Mouse (Mus musculus): ENCODE results near the gene Trp53bp1. TPM values are rescaled to one million over a fixed set of nuclear protein-coding genes. Genes with fewer than 3 reads are reported as not detected.
A peak's percentile ranks its signal among the peaks of the same experiment; 100 is the strongest.

Trp53bp1 gene
- polyA plus RNA-seq, 1 experiment from 2014 or later, result 62.6 TPM

- no peak overlapping the region for H3K9ac ChIP-seq
- no peaks in the 10 kb centered on the region for H3K4me1 ChIP-seq
- 93% methylated on average over 3 of the region's 3 CpGs for WGBS
- no peak overlapping the region for H3K4me2 ChIP-seq
- H3K27me3 ChIP-seq, result no peaks in the 10 kb centered on the region
- no peaks in the 10 kb centered on the region for H3K9me3 ChIP-seq
- no peak overlapping the region for H3K27ac ChIP-seq
- peaks cover 68% of the 10 kb centered on the region for H3K36me3 ChIP-seq
- no peak overlapping the region for H3K4me3 ChIP-seq
- no peak for ATAC-seq (ENCODE audit: insufficient number of reproducible peaks, low FRiP score, low TSS enrichment, low read depth)
These were observed 92.3 kb downstream of the Trp53bp1 start for GRCm38 (mm10) chr2:121178828-121179479.

- peak; percentile 92 for ATAC-seq (ENCODE audit: insufficient number of reproducible peaks, low FRiP score, low TSS enrichment, low read depth)
- Histone ChIP-seq H3K27ac (peak within 1 kb of the TSS; percentile 89), H3K4me3 (peak within 1 kb of the TSS; percentile 86), H3K36me3 (peaks cover 24% of the 10 kb centered on the region), H3K9ac (peak within 1 kb of the TSS; percentile 72), H3K27me3 (no peaks in the 10 kb centered on the region), H3K9me3 (no peaks in the 10 kb centered on the region), H3K4me1 (peaks cover 16% of the 10 kb centered on the region), H3K4me2 (peak within 1 kb of the TSS; percentile 72)
- WGBS, result under 1% methylated on average over 66 of the region's 66 CpGs
These were observed 100.0 kb downstream of the Trp53bp1 start, which contains the start of gene Zscan29 for GRCm38 (mm10) chr2:121170980-121171742. Zscan29 (minus strand) TSS chr2:121171125.

- Histone ChIP-seq H3K36me3 (peaks cover 25% of the 10 kb centered on the region), H3K27ac (peak within 1 kb of the TSS; percentile 89), H3K9ac (peak within 1 kb of the TSS; percentile 72), H3K9me3 (no peaks in the 10 kb centered on the region), H3K4me1 (peaks cover 16% of the 10 kb centered on the region), H3K4me3 (peak within 1 kb of the TSS; percentile 86), H3K4me2 (peak within 1 kb of the TSS; percentile 72), H3K27me3 (no peaks in the 10 kb centered on the region)
- under 1% methylated on average over 35 of the region's 38 CpGs for WGBS
- 0 out of 2 replicates have a peak, but pooled peaks have one; percentile 30 for ATAC-seq (ENCODE audit: insufficient number of reproducible peaks, low FRiP score, low TSS enrichment, low read depth)
These were observed 100.7 kb downstream of the Trp53bp1 start, which contains the start of gene Tubgcp4 for GRCm38 (mm10) chr2:121170481-121170971. Tubgcp4 (plus strand) TSS chr2:121170654.

- Histone ChIP-seq H3K9me3 (no peaks in the 10 kb centered on the region), H3K9ac (peak overlapping the region; percentile 72), H3K4me3 (peak overlapping the region; percentile 86), H3K36me3 (peaks cover 19% of the 10 kb centered on the region), H3K4me2 (peak overlapping the region; percentile 72), H3K27me3 (no peaks in the 10 kb centered on the region), H3K27ac (peak overlapping the region; percentile 89; the same call in 1 of the 2 replicates), H3K4me1 (peaks cover 16% of the 10 kb centered on the region)
- 6% methylated on average over 9 of the region's 9 CpGs for WGBS
- ATAC-seq (ENCODE audit: insufficient number of reproducible peaks, low FRiP score, low TSS enrichment, low read depth), result no peak
These were observed 101.3 kb downstream of the Trp53bp1 start for GRCm38 (mm10) chr2:121169902-121170301.

- Histone ChIP-seq H3K27ac (no peak overlapping the region), H3K27me3 (no peaks in the 10 kb centered on the region), H3K4me3 (peak overlapping the region; percentile 86), H3K4me1 (peaks cover 16% of the 10 kb centered on the region), H3K9me3 (no peaks in the 10 kb centered on the region), H3K36me3 (peaks cover 19% of the 10 kb centered on the region), H3K4me2 (peak overlapping the region; percentile 72), H3K9ac (no peak overlapping the region)
- WGBS, result 44% methylated on average over 4 of the region's 4 CpGs
- no peak for ATAC-seq (ENCODE audit: insufficient number of reproducible peaks, low FRiP score, low TSS enrichment, low read depth)
These were observed 102.0 kb downstream of the Trp53bp1 start for GRCm38 (mm10) chr2:121169173-121169572.

- H3K36me3 ChIP-seq, result peaks cover 53% of the 10 kb centered on the region
- 91% methylated on average over 3 of the region's 3 CpGs for WGBS
- H3K9ac ChIP-seq, result no peak overlapping the region
- H3K4me2 ChIP-seq, result no peak overlapping the region
- H3K27me3 ChIP-seq, result no peaks in the 10 kb centered on the region
- no peak for ATAC-seq (ENCODE audit: insufficient number of reproducible peaks, low FRiP score, low TSS enrichment, low read depth)
- H3K4me3 ChIP-seq, result no peak overlapping the region
- H3K9me3 ChIP-seq, result no peaks in the 10 kb centered on the region
- H3K4me1 ChIP-seq, result no peaks in the 10 kb centered on the region
- H3K27ac ChIP-seq, result no peak overlapping the region
These were observed 118.1 kb downstream of the Trp53bp1 start for GRCm38 (mm10) chr2:121153100-121153499.

- ATAC-seq (ENCODE audit: insufficient number of reproducible peaks, low FRiP score, low TSS enrichment, low read depth), result no peak
- Histone ChIP-seq H3K27me3 (no peaks in the 10 kb centered on the region), H3K4me1 (no peaks in the 10 kb centered on the region), H3K9ac (no peak overlapping the region), H3K4me3 (no peak overlapping the region), H3K4me2 (no peak overlapping the region), H3K36me3 (peaks cover 58% of the 10 kb centered on the region), H3K27ac (no peak overlapping the region), H3K9me3 (no peaks in the 10 kb centered on the region)
- 80% methylated on average over 5 of the region's 5 CpGs for WGBS
These were observed 121.5 kb downstream of the Trp53bp1 start for GRCm38 (mm10) chr2:121149679-121150078.

Other genes with a start within 250 kb of the Trp53bp1 start
- gene Epb42, start 234.3 kb downstream of the Trp53bp1 start, polyA plus RNA-seq (2015; fragmentation: Nextera tagmentation; extraction: Ambion mirVana), result 0.47 and 1.0 TPM in 2 replicates
- gene Tgm5, start 185.6 kb downstream of the Trp53bp1 start, polyA plus RNA-seq (2015; fragmentation: Nextera tagmentation; extraction: Ambion mirVana), result 0.10 and 0.31 TPM in 2 replicates
- not detected in 2 replicates for gene Tgm7, start 161.6 kb downstream of the Trp53bp1 start, polyA plus RNA-seq (2015; fragmentation: Nextera tagmentation; extraction: Ambion mirVana)
- gene Adal, start 131.0 kb downstream of the Trp53bp1 start, polyA plus RNA-seq (2015; fragmentation: Nextera tagmentation; extraction: Ambion mirVana), result 16.7 and 17.7 TPM in 2 replicates
- gene Lcmt2, start 130.8 kb downstream of the Trp53bp1 start, polyA plus RNA-seq (2015; fragmentation: Nextera tagmentation; extraction: Ambion mirVana), result 19.7 and 21.4 TPM in 2 replicates
- gene Tubgcp4, start 100.8 kb downstream of the Trp53bp1 start, polyA plus RNA-seq (2015; fragmentation: Nextera tagmentation; extraction: Ambion mirVana), result 48.7 and 48.9 TPM in 2 replicates
- 9.3 and 10.1 TPM in 2 replicates for gene Zscan29, start 100.3 kb downstream of the Trp53bp1 start, polyA plus RNA-seq (2015; fragmentation: Nextera tagmentation; extraction: Ambion mirVana)
- 3.8 and 3.9 TPM in 2 replicates for gene Map1a, start 18.2 kb upstream of the Trp53bp1 start, polyA plus RNA-seq (2015; fragmentation: Nextera tagmentation; extraction: Ambion mirVana)
- 10.1 and 10.2 TPM in 2 replicates for gene Ppip5k1, start 84.0 kb upstream of the Trp53bp1 start, polyA plus RNA-seq (2015; fragmentation: Nextera tagmentation; extraction: Ambion mirVana)
- gene Ckmt1, start 86.3 kb upstream of the Trp53bp1 start, polyA plus RNA-seq (2015; fragmentation: Nextera tagmentation; extraction: Ambion mirVana), result 40.0 and 40.1 TPM in 2 replicates
- not detected in 2 replicates for gene Strc, start 115.8 kb upstream of the Trp53bp1 start, polyA plus RNA-seq (2015; fragmentation: Nextera tagmentation; extraction: Ambion mirVana)
- 841 and 923 TPM in 2 replicates for gene Pdia3, start 142.4 kb upstream of the Trp53bp1 start, polyA plus RNA-seq (2015; fragmentation: Nextera tagmentation; extraction: Ambion mirVana)
- 2.0 and 2.3 TPM in 2 replicates for gene Catsper2, start 142.4 kb upstream of the Trp53bp1 start, polyA plus RNA-seq (2015; fragmentation: Nextera tagmentation; extraction: Ambion mirVana)
- gene Ell3, start 172.9 kb upstream of the Trp53bp1 start, polyA plus RNA-seq (2015; fragmentation: Nextera tagmentation; extraction: Ambion mirVana), result 8.8 and 9.5 TPM in 2 replicates
- 552 and 557 TPM in 2 replicates for gene Serf2, start 177.8 kb upstream of the Trp53bp1 start, polyA plus RNA-seq (2015; fragmentation: Nextera tagmentation; extraction: Ambion mirVana)
- gene Hypk, start 181.9 kb upstream of the Trp53bp1 start, polyA plus RNA-seq (2015; fragmentation: Nextera tagmentation; extraction: Ambion mirVana), result 116 and 126 TPM in 2 replicates
- 0.12 and 0.25 TPM in 2 replicates for gene Serinc4, start 185.4 kb upstream of the Trp53bp1 start, polyA plus RNA-seq (2015; fragmentation: Nextera tagmentation; extraction: Ambion mirVana)
- 61.3 and 64.4 TPM in 2 replicates for gene Mfap1b, start 202.7 kb upstream of the Trp53bp1 start, polyA plus RNA-seq (2015; fragmentation: Nextera tagmentation; extraction: Ambion mirVana)
- 29.0 and 29.2 TPM in 2 replicates for gene Mfap1a, start 235.3 kb upstream of the Trp53bp1 start, polyA plus RNA-seq (2015; fragmentation: Nextera tagmentation; extraction: Ambion mirVana)
- 5.5 and 7.1 TPM in 2 replicates for gene Wdr76, start 235.3 kb upstream of the Trp53bp1 start, polyA plus RNA-seq (2015; fragmentation: Nextera tagmentation; extraction: Ambion mirVana)